Mouse (Mus musculus) layer of hippocampus, adult 11-12 months (tissue): Measurements from ENCODE around the gene Dchs1.
A peak's percentile ranks its signal among the peaks of the same experiment; 100 is the strongest.
"Not testable (repeated sequence)": the region's sequence is repeated elsewhere in the genome, so short reads cannot be mapped to it uniquely, and the experiment has no call there.

Experiments used
- DNase-seq: peaks from one replicate; pipeline ENCODE4 v3.0.0; 2022; ENCODE audit warnings: low spot score

Dchs1 gene

DNA sequence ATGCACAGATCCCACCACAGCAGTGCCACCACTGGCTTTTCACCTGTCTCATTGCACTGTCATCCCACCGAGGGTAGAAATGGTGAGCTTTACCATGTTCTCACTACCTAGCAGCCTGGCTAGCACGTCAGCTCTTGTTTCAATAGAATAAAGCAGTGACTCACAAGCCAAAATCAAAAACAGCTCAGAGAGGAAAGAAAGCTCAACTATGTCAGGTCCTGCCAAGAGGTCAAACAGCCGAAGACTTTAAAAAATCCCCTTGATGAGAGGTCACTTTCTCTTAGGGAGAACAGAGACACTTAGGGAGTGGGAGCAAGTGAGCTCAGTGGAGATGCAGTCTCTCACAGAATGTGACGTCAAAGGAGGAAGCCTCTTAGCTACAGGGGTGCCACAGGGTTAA lies 3.6 kb downstream of the Dchs1 start:
- no peak for DNase-seq

GRCm38 (mm10) chr7:105778553-105779265 lies 8.7 kb downstream of the Dchs1 start:
- DNase-seq, result no peak

- DNase-seq, result no peak
Observed at GRCm38 (mm10) chr7:105777797-105778552, 9.5 kb downstream of the Dchs1 start.

DNA sequence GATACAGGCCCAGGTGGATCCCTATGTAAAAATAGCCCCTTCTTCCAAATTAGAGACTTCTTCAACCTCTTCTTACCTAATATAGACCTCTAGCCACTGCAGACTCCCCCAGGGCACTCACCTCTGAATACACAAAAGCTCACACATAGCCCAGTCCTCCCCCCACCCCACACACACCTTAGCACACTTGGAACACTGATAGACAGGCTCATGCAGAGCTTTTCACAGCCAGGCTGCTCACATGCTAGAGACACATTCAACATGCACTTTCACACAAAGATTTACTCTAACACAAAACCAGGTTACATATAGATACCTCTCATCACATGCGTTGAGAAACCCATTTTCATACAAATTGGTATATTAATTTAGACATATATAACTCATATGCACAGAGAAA lies 10.1 kb downstream of the Dchs1 start:
- DNase-seq, result no peak

- DNase-seq, result no peak
Observed at GRCm38 (mm10) chr7:105776026-105776425, 11.4 kb downstream of the Dchs1 start.

GRCm38 (mm10) chr7:105774661-105775060 lies 12.8 kb downstream of the Dchs1 start:
- no peak for DNase-seq

GRCm38 (mm10) chr7:105773041-105773440 lies 14.4 kb downstream of the Dchs1 start:
- no peak for DNase-seq

DNA sequence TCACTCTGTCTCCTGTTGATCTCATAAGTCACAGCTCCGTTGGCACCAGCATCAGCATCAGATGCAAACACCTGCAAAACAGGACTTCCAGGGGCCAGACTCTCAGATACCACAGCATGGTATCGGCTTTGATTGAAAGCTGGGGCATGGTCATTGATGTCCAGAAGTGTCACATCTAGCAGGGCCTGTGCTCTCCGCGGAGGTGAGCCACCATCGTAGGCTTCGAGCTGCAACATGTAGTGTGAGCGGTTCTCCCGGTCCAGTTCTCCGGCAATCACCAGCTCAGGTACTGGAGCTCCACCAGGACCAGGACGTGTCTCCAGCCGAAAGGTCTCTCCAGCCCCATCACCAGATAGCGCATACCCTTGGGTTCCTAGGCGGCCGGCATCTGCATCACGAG lies 15.1 kb downstream of the Dchs1 start:
- DNase-seq, result no peak

DNA sequence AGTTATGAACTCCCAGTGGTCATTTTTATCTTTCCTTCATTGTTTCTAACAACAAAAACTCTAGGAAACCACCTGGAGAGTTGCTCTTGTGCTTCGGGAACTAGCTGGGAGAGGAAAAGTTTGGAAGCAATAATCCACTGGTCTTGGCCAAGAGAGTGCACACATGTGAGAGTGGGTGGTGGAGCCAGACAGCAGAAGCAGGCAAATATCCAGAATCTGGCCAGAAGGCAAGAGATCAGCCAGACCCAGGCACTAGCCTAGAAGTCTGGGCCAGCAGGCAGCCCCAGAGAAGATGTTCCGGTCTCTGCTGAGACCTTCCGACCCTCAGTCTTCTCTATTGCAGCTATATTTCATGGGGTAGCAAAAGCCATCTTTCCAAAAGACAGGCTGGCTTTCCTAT lies 17.5 kb downstream of the Dchs1 start:
- DNase-seq, result no peak

GRCm38 (mm10) chr7:105767729-105768165 lies 19.7 kb downstream of the Dchs1 start:
- no peak for DNase-seq

- DNase-seq, result no peak
Observed at GRCm38 (mm10) chr7:105764331-105764730, 23.1 kb downstream of the Dchs1 start.

GRCm38 (mm10) chr7:105762517-105763270 lies 24.8 kb downstream of the Dchs1 start:
- DNase-seq, result no peak

DNA sequence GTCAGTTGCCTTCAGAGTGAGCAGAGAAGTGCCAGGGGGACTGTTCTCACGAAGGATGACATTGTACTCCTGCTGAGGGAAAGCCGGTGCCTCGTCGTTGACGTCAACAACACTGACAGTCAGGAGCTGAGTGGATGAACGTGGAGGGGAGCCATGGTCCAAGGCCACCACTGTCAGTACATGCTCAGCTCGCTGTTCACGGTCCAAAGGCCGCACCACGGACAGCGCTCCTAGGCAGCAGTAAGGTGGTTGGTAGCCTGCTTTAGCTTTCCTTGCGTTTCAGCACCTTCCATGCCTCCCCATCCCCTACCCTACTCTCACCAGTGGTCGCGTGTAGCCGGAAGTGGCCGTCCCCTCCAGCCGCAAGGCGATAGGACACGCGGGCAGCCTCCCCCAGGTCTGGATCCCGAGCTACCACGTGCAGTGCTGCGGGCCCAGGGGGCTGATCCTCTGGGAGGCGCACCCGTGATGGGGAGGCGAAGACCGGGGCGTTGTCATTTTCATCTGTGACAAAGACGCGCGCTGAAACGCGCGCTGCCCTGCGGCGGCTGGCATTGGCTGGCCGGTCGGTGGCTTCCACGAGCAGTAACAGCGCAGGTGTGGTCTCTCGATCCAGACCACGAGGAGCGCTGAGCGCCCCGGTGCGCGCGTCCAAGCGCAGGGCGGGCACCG lies 25.5 kb downstream of the Dchs1 start:
- no peak for DNase-seq

DNA sequence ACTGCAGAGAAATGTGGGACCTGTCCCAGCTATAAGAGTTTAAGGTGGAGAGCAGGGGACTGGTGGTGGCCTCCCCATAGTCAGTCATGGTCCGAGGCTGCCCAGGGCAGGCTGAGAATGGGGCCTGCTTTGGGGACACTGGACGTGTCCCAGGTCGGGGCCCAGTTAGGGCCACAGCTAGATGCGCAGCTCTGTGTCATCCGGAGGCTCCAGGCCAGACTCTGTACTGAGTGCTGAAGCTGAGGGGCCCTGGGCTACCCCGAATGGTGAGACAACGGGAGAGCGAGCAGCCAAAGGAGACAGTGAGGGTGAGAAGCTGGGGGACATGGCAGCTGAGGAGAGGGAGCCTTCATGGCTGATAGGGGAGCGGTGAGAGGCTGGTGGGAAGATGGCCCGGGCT lies 34.2 kb downstream of the Dchs1 start:
- DNase-seq, result no peak

GRCm38 (mm10) chr7:105752716-105753115 lies 34.7 kb downstream of the Dchs1 start:
- no peak for DNase-seq

- peak; percentile 97 for DNase-seq
Observed at GRCm38 (mm10) chr7:105751491-105752433, 35.7 kb downstream of the Dchs1 start, which contains the start of gene Tpp1. TSS of gene Tpp1 (minus strand) at chr7:105752235.

DNA sequence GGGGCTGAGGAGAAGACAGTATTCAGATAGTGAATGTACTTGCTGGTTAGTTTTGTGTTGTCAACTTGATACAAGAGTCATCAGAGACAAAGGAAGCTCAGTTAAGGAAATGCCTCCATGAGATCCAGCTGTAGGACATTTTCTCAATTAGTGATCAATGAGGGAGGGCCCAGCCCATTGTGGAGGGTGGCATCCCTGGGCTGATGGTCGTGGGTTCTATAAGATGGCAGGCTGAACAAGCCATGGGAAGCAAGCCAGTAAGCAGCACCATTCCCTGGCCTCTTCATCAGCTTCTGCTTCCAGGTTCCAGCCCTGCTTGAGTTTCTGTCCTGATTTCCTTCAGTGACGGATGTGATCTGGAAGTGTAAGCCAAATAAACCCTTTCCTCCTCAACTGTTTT lies 39.7 kb downstream of the Dchs1 start:
- no peak for DNase-seq

DNA sequence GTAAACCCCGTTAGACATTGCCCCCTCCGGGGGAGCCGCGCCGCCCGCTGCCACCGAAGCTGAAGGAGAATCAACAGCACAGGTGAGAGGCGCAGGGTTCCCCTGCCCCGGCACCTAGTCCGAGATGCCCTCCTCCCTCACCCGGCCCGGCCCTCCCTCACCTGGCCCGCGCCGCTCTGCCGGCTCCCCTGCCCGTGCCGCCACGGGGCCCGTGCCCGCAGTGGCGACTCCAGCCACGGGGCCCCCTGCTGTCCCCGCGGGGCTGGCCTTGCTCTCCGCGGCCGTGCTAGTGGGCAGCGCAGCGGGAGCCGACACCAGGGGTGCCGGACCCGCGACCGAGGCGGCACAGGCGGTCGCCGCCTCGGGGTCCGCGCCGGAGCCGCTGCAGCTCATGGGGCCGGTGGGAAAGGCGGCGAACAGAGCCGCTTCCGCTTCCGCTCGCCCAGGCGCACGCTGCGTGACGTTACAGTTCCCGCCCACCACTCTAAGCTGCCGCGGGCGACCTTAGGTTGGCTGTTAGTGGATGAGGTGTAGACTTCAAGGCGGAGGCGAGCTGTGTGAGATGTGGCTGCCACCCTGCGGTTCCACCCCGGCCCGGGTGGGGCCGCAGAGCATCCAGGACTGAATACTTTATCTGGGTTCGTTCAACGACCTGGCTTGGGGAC lies 43.4 kb downstream of the Dchs1 start, which contains the start of gene Taf10:
TSS of gene Taf10 (minus strand) at position 436 of the 665 bp plus-strand sequence.
- DNase-seq, result peak; percentile 87

GRCm38 (mm10) chr7:105743246-105743925 lies 44.1 kb downstream of the Dchs1 start:
- not testable (repeated sequence) for DNase-seq
